Mouse (Mus musculus): ENCODE data around the gene Col17a1. TPM values are rescaled to one million over a fixed set of nuclear protein-coding genes. Genes with fewer than 3 reads are reported as not detected.

The Col17a1 gene
- polyA plus RNA-seq, 1 experiment from 2014 or later, result 0.30 TPM

DNA sequence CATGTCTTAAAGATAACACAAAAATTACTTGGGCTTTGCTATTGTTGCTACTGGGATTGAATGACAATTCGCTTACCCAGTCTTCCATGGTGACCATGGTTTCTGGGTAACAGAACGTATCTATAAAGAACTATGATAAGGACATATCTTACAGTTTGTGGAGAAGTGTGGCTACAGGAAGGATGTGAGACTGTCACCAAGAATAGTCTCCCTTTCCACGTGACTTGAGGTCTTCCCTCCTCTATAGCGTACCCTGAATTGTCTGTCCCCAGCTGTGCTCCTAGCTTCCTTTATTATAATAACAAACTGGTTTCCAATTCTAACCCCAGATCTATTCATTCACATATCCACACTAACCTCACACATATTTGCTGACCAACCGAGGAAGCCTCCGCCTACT is 3.8 kb upstream of the Col17a1 start:
- WGBS, result 90% methylated on average over 6 of the region's 6 CpGs
- Histone ChIP-seq H3K4me1 (replicated peaks; ENCODE audit: control insufficient read depth, insufficient read depth, low read length) (no peaks in the 10 kb centered on the region), H3K9me3 (ENCODE audit: control insufficient read depth) (no peaks in the 10 kb centered on the region), H3K36me3 (ENCODE audit: control insufficient read depth, insufficient read depth) (no peaks in the 10 kb centered on the region), H3K4me3 (ENCODE audit: low read depth, low read length) (no peak overlapping the region), H3K4me2 (replicated peaks; ENCODE audit: low read depth) (no peak overlapping the region), H3K27ac (ENCODE audit: low read depth, low read length) (no peak overlapping the region), H3K9ac (ENCODE audit: low read depth, low read length) (no peak overlapping the region), H3K27me3 (replicated peaks; ENCODE audit: control insufficient read depth, insufficient read depth, low read length) (no peaks in the 10 kb centered on the region)
- no peak for ATAC-seq
- no peak for TF ChIP-seq CTCF (IDR thresholded peaks at IDR 0.05; ENCODE audit: low read depth)

DNA sequence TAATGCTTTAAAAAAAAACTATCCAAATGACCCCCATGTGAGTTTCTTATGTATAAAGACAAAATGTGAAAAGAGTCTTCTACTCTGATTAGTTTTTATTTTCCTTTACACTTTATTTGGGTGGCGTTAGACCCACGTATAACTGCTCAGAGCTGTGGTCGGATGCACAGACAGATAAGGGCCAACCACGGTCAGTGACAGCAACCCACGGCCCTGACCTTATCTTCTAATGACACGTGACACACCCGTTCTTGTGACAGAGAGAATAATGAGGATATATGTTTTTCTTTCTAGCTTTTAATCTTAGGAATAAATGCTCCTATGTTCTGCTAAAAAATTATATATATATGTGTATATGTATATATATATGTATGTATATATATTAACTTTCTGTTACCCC is 2.3 kb downstream of the Col17a1 start:
- H3K4me2 ChIP-seq (replicated peaks; ENCODE audit: low read depth), result no peak overlapping the region
- 56% methylated on average over 7 of the region's 7 CpGs for WGBS
- H3K27ac ChIP-seq (ENCODE audit: low read depth, low read length), result no peak overlapping the region
- H3K27me3 ChIP-seq (replicated peaks; ENCODE audit: control insufficient read depth, insufficient read depth, low read length), result no peaks in the 10 kb centered on the region; the same call in 1 of the 2 replicates
- H3K9ac ChIP-seq (ENCODE audit: low read depth, low read length), result no peak overlapping the region
- H3K4me3 ChIP-seq (ENCODE audit: low read depth, low read length), result no peak overlapping the region
- ATAC-seq, result no peak
- H3K9me3 ChIP-seq (ENCODE audit: control insufficient read depth), result no peaks in the 10 kb centered on the region
- TF ChIP-seq CTCF (IDR thresholded peaks at IDR 0.05; ENCODE audit: low read depth), result no peak
- H3K36me3 ChIP-seq (ENCODE audit: control insufficient read depth, insufficient read depth), result no peaks in the 10 kb centered on the region
- H3K4me1 ChIP-seq (replicated peaks; ENCODE audit: control insufficient read depth, insufficient read depth, low read length), result no peaks in the 10 kb centered on the region

DNA sequence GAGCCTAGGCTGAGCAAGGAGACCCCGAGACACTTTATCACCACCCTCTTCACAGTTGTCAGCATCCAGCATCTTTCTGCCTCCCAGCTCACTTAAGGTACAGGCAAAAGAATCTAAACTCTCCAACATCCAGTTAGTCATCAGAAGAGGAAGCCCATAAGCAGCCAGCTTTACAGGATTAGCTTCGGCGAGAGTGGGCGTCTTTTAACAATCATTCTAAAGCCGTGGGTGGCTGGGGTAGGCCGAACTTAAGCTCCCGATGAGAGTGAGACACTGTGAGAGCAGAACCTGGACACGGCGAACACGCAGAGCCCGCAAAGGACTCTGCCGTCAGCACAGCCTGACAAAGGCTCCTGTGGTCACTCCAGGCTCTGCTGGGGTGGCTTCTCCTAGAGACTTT is 13.2 kb downstream of the Col17a1 start:
- no peak for TF ChIP-seq CTCF (IDR thresholded peaks at IDR 0.05; ENCODE audit: low read depth)
- no peak for ATAC-seq

GRCm38 (mm10) chr19:47674419-47674818 is 17.5 kb downstream of the Col17a1 start:
- H3K27ac ChIP-seq (ENCODE audit: low read depth, low read length), result no peak overlapping the region
- no peak overlapping the region for H3K4me3 ChIP-seq (ENCODE audit: low read depth, low read length)
- peak; percentile 78 for TF ChIP-seq CTCF (IDR thresholded peaks at IDR 0.05; ENCODE audit: low read depth)
- WGBS, result 40% methylated on average over 8 of the region's 8 CpGs
- H3K4me2 ChIP-seq (replicated peaks; ENCODE audit: low read depth), result no peak overlapping the region
- H3K9me3 ChIP-seq (ENCODE audit: control insufficient read depth), result no peaks in the 10 kb centered on the region
- H3K9ac ChIP-seq (ENCODE audit: low read depth, low read length), result no peak overlapping the region
- H3K36me3 ChIP-seq (ENCODE audit: control insufficient read depth, insufficient read depth), result no peaks in the 10 kb centered on the region
- H3K4me1 ChIP-seq (replicated peaks; ENCODE audit: control insufficient read depth, insufficient read depth, low read length), result no peaks in the 10 kb centered on the region
- no peak for ATAC-seq
- H3K27me3 ChIP-seq (replicated peaks; ENCODE audit: control insufficient read depth, insufficient read depth, low read length), result no peaks in the 10 kb centered on the region

More for the DNA sequence above, 13.2 kb downstream of the Col17a1 start:
- H3K27me3 ChIP-seq (replicated peaks; ENCODE audit: control insufficient read depth, insufficient read depth, low read length), result no peaks in the 10 kb centered on the region
- no peaks in the 10 kb centered on the region for H3K9me3 ChIP-seq (ENCODE audit: control insufficient read depth)
- no peak overlapping the region for H3K9ac ChIP-seq (ENCODE audit: low read depth, low read length)
- 84% methylated on average over 12 of the region's 12 CpGs for WGBS
- no peaks in the 10 kb centered on the region for H3K4me1 ChIP-seq (replicated peaks; ENCODE audit: control insufficient read depth, insufficient read depth, low read length)
- H3K4me3 ChIP-seq (ENCODE audit: low read depth, low read length), result no peak overlapping the region
- H3K36me3 ChIP-seq (ENCODE audit: control insufficient read depth, insufficient read depth), result no peaks in the 10 kb centered on the region
- no peak overlapping the region for H3K4me2 ChIP-seq (replicated peaks; ENCODE audit: low read depth)
- no peak overlapping the region for H3K27ac ChIP-seq (ENCODE audit: low read depth, low read length)

- Histone ChIP-seq H3K9ac (ENCODE audit: low read depth, low read length) (no peak overlapping the region), H3K36me3 (ENCODE audit: control insufficient read depth, insufficient read depth) (no peaks in the 10 kb centered on the region), H3K4me1 (replicated peaks; ENCODE audit: control insufficient read depth, insufficient read depth, low read length) (no peaks in the 10 kb centered on the region), H3K9me3 (ENCODE audit: control insufficient read depth) (no peaks in the 10 kb centered on the region), H3K4me3 (ENCODE audit: low read depth, low read length) (no peak overlapping the region), H3K27me3 (replicated peaks; ENCODE audit: control insufficient read depth, insufficient read depth, low read length) (no peaks in the 10 kb centered on the region), H3K27ac (ENCODE audit: low read depth, low read length) (no peak overlapping the region), H3K4me2 (replicated peaks; ENCODE audit: low read depth) (no peak overlapping the region)
- WGBS, result 77% methylated on average over 9 of the region's 9 CpGs
- TF ChIP-seq CTCF (IDR thresholded peaks at IDR 0.05; ENCODE audit: low read depth), result no peak
- no peak for ATAC-seq
These were observed 23.5 kb downstream of the Col17a1 start for GRCm38 (mm10) chr19:47668399-47668798.

DNA sequence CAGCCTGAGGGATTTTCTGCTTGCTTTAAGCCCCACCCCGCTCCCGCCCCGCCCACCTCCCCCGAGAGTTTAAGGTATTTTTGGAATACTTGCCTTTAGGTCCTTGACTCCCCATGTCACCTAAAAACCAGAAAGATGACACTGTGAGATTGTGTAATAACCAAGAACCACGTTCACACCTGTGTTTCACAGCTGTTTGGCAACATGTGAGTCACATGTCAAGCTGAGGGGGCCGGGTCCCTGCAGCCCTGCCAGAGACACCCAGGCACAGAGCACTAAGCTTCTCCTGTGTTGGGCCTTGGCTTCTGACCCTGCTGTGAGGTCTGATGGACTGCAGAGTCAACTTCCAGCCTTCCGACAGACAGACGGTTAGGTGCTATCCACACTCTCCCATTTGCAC is 24.3 kb downstream of the Col17a1 start:
- H3K9me3 ChIP-seq (ENCODE audit: control insufficient read depth), result no peaks in the 10 kb centered on the region
- WGBS, result 31% methylated on average over 8 of the region's 8 CpGs
- no peaks in the 10 kb centered on the region for H3K27me3 ChIP-seq (replicated peaks; ENCODE audit: control insufficient read depth, insufficient read depth, low read length)
- H3K27ac ChIP-seq (ENCODE audit: low read depth, low read length), result no peak overlapping the region
- ATAC-seq, result no peak
- no peaks in the 10 kb centered on the region for H3K4me1 ChIP-seq (replicated peaks; ENCODE audit: control insufficient read depth, insufficient read depth, low read length)
- H3K4me2 ChIP-seq (replicated peaks; ENCODE audit: low read depth), result no peak overlapping the region
- no peak for TF ChIP-seq CTCF (IDR thresholded peaks at IDR 0.05; ENCODE audit: low read depth)
- H3K4me3 ChIP-seq (ENCODE audit: low read depth, low read length), result no peak overlapping the region
- no peak overlapping the region for H3K9ac ChIP-seq (ENCODE audit: low read depth, low read length)
- H3K36me3 ChIP-seq (ENCODE audit: control insufficient read depth, insufficient read depth), result no peaks in the 10 kb centered on the region

All from intestine, postnatal 0 days (tissue).